Mouse (Mus musculus): ENCODE measurements around the gene Il1rl2.

DNA sequence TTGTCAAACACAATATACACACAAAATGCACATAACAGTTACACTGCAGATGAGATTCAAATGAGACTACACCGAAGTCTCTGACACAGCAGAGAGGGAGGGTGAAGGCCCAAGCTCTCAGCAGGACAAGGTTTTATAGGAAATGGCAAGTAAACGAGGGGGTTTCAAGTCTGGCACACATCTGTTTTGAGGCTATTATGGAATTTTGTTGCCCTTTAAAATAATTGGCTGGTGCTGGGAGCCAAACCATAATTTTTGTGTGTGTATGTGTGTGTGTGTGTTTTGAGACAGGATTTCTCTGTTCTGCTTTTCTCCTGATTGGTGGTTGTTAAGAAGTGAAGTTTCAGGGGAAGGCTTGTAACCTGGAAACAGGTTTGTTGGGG lies 28.5 kb downstream of the Il1rl2 start:
- TF ChIP-seq CTCF (IDR thresholded peaks at IDR 0.05; ENCODE audit: low read depth) (no peak), EP300 (IDR thresholded peaks at IDR 0.05; ENCODE audit: low read depth) (no peak)

Measured in heart, postnatal 0 days (tissue).